Mouse (Mus musculus): ENCODE measurements at regions not wholly inside any gene's neighbourhood (a gene's known extent, or its start where the extent isn't known, plus 50 kb on each side); places are given as distances from the start of the nearest gene placed in this dataset.

- peak; percentile 90 for DNase-seq (ENCODE audit: low spot score in 2 of 2)
Measured at GRCm38 (mm10) chr10:53435181-53435874, 55.6 kb upstream of the Cep85l start.

- peak; percentile 43 to 47 for DNase-seq (ENCODE audit: low spot score in 2 of 2)
Measured at GRCm38 (mm10) chr10:53434376-53435171, 54.8 kb upstream of the Cep85l start.

GRCm38 (mm10) chr10:53432794-53433193, 53.0 kb upstream of the Cep85l start:
- no peak for DNase-seq (ENCODE audit: low spot score in 2 of 2)

GRCm38 (mm10) chr10:53429539-53430344, 50.0 kb upstream of the Cep85l start:
- DNase-seq (ENCODE audit: low spot score in 2 of 2), result no peak

All from heart, adult 9 months (tissue).